Mouse (Mus musculus): ENCODE results near the gene Vrk2. TPM values are rescaled to one million over a fixed set of nuclear protein-coding genes. Genes with fewer than 3 reads are reported as not detected.

Gene Vrk2
- polyA plus RNA-seq, 1 experiment from 2014 or later, result 18.3 TPM

DNA sequence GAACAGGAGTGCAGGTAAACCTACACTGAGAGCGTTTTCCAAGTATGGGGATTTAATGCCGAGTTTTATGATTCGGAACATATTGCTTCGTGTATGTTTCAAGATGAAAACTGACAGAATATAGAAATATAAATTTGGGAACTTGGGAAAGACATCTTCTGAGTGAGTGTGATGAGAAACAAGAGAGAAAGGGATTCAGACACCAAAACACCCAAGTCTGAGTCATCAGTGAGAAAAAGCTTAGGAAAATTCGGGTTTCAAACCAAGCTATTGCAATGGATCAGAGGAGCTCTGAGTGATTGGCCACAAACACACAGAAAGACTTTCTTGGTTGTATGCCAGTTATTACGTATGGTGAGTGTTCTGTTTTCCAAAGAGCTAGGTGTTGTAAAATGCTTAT, 4.0 kb upstream of the Vrk2 start:
- ATAC-seq (replicated peaks; ENCODE audit: low FRiP score), result no peak
- Histone ChIP-seq H3K27me3 (no peaks in the 10 kb centered on the region), H3K9me3 (replicated peaks) (no peaks in the 10 kb centered on the region), H3K4me2 (no peak overlapping the region), H3K9ac (no peak overlapping the region), H3K36me3 (no peaks in the 10 kb centered on the region), H3K4me3 (replicated peaks) (no peak overlapping the region), H3K4me1 (0 out of 2 replicates have a peak, but pooled peaks cover 4% of the 10 kb centered on the region), H3K27ac (no peak overlapping the region)
- WGBS, result 73% methylated on average over 6 of the region's 6 CpGs

DNA sequence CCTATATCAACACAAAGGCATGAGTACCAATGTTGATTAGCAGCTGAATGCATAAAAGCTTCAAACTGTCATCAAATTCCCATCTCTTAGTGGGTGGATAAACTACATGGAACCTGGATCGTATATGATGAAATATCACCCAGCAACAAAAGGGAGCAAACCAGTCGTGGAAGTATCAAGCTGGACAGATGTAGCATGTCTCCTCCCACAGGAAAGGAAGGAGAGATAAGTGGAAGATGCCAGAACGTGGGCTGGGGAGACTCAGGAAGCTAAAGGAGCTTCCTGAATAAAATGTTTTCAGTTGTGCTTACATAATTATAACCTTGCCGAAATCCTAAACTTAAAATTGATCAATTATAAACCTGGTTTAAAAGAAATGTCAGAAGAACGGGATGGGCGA, 3.3 kb upstream of the Vrk2 start:
- no peak overlapping the region for H3K4me2 ChIP-seq
- no peak for ATAC-seq (replicated peaks; ENCODE audit: low FRiP score)

DNA sequence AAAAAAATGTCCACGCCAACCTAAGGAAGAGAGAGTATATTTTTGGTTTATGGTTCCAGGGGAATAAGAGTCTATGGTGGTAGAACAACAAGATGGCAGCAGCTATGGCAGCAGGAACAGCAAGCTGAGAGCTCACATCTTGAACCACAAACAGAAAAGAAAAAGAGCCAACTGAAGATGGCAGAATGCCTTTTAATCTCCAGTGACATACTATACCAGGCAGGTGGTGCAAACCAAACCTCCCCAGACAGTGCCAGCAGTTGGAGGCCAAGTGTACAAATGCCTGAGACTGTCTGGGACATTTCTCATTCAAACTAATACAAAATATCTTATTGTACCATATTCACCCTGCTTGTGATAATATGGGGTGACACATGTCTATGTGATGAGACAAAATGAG, 2.4 kb upstream of the Vrk2 start:
- H3K4me3 ChIP-seq (replicated peaks), result no peak overlapping the region
- peaks cover 10% of the 10 kb centered on the region; the same call in 1 of the 2 replicates for H3K4me1 ChIP-seq
- no peak overlapping the region for H3K9ac ChIP-seq
- H3K9me3 ChIP-seq (replicated peaks), result no peaks in the 10 kb centered on the region
- 95% methylated on average over 1 of the region's 1 CpGs for WGBS
- no peak overlapping the region for H3K27ac ChIP-seq
- ATAC-seq (replicated peaks; ENCODE audit: low FRiP score), result no peak
- H3K27me3 ChIP-seq, result no peaks in the 10 kb centered on the region
- no peak overlapping the region for H3K4me2 ChIP-seq
- H3K36me3 ChIP-seq, result no peaks in the 10 kb centered on the region

More for the DNA sequence above, 3.3 kb upstream of the Vrk2 start:
- peaks cover 10% of the 10 kb centered on the region; the same call in 1 of the 2 replicates for H3K4me1 ChIP-seq
- no peak overlapping the region for H3K4me3 ChIP-seq (replicated peaks)
- no peaks in the 10 kb centered on the region for H3K9me3 ChIP-seq (replicated peaks)
- no peaks in the 10 kb centered on the region for H3K27me3 ChIP-seq
- H3K9ac ChIP-seq, result no peak overlapping the region
- 63% methylated on average over 6 of the region's 6 CpGs for WGBS
- no peaks in the 10 kb centered on the region for H3K36me3 ChIP-seq
- no peak overlapping the region for H3K27ac ChIP-seq

DNA sequence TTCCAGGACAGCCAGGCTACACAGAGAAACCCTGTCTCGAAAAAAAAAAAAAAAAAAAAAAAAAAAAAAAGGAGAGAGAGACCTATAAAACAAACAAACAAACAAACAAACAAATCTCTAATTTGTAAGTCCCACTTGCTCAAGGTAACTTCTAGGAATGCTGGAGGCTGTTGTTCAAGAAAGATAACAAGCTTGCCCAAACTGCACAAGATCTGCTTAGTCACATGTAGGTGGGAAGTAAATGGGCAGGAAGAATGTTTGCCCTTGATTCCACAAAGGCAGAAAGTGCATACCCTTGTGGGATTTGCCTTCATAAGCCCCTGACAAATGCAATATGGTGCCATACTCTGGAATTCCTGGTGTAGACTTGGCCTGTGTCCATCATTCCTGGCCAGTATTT, 688 bp upstream of the Vrk2 start:
- H3K4me3 ChIP-seq (replicated peaks), result no peak overlapping the region
- no peak overlapping the region for H3K4me2 ChIP-seq
- no peak for ATAC-seq (replicated peaks; ENCODE audit: low FRiP score)
- peaks cover 10% of the 10 kb centered on the region; the same call in 1 of the 2 replicates for H3K4me1 ChIP-seq
- H3K36me3 ChIP-seq, result 0 out of 2 replicates have a peak, but pooled peaks cover 5% of the 10 kb centered on the region
- no peak overlapping the region for H3K9ac ChIP-seq
- no peaks in the 10 kb centered on the region for H3K9me3 ChIP-seq (replicated peaks)
- no peaks in the 10 kb centered on the region for H3K27me3 ChIP-seq
- H3K27ac ChIP-seq, result no peak overlapping the region
- 89% methylated on average over 1 of the region's 1 CpGs for WGBS

DNA sequence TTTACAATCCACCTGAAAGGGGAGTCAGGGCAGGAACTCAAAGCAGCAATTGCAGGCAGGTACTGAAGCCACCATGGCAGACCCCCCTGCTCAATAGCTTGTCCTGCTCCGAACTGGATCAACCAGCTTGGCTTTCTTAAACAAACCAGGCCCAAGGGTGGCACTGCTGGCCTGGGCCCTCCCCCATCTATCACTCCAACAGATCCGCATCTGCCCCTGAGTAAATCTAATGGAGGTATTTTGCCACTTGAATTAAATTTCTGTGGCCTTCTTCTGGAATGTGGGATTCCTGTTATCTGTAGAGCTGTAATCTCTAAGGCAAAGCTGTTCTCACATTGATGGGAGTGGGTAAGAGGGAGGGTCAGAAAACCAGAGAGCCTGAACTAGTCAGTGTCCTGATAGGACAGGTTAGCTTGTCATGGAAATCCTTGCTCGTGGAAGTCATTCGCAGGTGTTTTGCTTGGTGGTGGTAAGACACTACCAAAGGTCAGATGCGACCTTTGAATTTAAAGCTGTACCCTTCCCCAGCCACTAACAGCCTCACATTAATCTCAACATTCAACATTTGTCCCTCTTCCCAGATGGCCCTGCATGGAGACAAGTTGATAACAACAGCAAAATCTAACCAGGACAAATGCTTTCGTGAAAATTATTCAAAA, 1.3 kb downstream of the Vrk2 start:
- Histone ChIP-seq H3K4me2 (peak overlapping the region; percentile 63), H3K9me3 (replicated peaks) (no peaks in the 10 kb centered on the region), H3K36me3 (0 out of 2 replicates have a peak, but pooled peaks cover 7% of the 10 kb centered on the region), H3K9ac (peak overlapping the region; percentile 55; the same call in 1 of the 2 replicates), H3K27me3 (no peaks in the 10 kb centered on the region), H3K27ac (peak overlapping the region; percentile 70; the same call in 1 of the 2 replicates), H3K4me3 (replicated peaks) (peak overlapping the region; percentile 57), H3K4me1 (peaks cover 10% of the 10 kb centered on the region; the same call in 1 of the 2 replicates)
- WGBS, result 29% methylated on average over 6 of the region's 6 CpGs
- no peak for ATAC-seq (replicated peaks; ENCODE audit: low FRiP score)

DNA sequence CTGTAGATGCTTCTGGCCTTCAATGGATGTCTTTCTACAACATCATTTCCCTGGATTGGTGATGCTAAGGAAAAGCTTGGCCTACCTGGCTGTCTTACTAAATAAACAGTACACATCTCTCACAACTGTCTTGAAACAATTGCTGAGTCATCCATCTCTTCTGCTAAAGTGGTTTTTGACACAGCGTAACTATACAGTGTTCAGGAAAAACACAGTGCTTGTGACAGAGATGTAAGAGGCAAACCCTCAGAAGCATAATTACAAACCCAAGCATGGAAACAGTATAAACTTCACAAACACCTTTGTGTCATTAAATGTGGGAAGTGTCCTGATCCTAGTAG, 6.6 kb downstream of the Vrk2 start:
- H3K4me1 ChIP-seq, result peaks cover 3% of the 10 kb centered on the region; the same call in 1 of the 2 replicates
- 0 out of 2 replicates have a peak, but pooled peaks cover 7% of the 10 kb centered on the region for H3K36me3 ChIP-seq
- no peaks in the 10 kb centered on the region for H3K27me3 ChIP-seq
- no peak overlapping the region for H3K4me2 ChIP-seq
- no peak overlapping the region for H3K9ac ChIP-seq
- H3K27ac ChIP-seq, result no peak overlapping the region
- ATAC-seq (replicated peaks; ENCODE audit: low FRiP score), result no peak
- H3K4me3 ChIP-seq (replicated peaks), result no peak overlapping the region
- H3K9me3 ChIP-seq (replicated peaks), result no peaks in the 10 kb centered on the region
- 88% methylated on average over 1 of the region's 1 CpGs for WGBS

DNA sequence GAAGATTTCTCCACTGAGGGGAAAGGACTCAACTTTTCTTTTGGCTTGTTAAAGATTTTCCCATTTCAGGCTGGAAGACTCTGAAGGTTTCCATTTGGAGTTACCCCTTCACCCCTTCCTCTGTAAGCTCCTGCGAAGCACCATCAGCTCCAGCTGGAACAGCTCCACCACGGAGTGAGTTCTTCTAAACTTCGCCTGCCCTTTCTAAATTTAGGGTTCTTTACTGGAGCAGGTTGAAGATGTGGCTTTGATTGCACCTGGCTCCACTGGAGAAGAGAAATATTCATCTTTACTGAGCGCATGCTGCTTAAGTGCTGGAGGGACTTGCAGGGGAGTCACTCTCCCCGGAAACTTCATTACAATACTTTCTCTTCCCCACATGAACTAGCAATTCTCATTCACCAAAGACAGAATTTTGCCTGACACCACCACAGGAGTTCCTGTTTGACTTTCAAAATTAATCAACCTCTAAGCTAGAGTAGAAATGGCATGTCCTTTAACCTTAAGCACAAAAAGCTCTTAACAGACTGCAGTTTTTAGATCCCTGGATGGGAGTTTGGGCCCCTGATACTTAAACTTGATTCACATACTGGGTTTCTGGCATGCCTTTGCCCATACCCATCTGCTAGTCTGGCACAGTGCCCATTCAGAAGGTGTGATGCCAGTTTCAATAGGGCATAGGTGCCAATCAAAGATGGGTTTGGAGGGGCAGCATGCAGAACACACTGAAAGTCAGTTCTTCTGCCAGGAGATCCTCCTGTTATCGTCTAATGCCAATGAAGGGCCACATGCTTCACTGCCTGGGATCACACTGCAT, 7.2 kb downstream of the Vrk2 start:
- H3K36me3 ChIP-seq, result 0 out of 2 replicates have a peak, but pooled peaks cover 7% of the 10 kb centered on the region
- H3K4me3 ChIP-seq (replicated peaks), result no peak overlapping the region
- no peak for ATAC-seq (replicated peaks; ENCODE audit: low FRiP score)
- peaks cover 3% of the 10 kb centered on the region; the same call in 1 of the 2 replicates for H3K4me1 ChIP-seq
- no peaks in the 10 kb centered on the region for H3K9me3 ChIP-seq (replicated peaks)
- no peaks in the 10 kb centered on the region for H3K27me3 ChIP-seq
- H3K4me2 ChIP-seq, result no peak overlapping the region
- no peak overlapping the region for H3K9ac ChIP-seq
- WGBS, result 64% methylated on average over 6 of the region's 6 CpGs
- no peak overlapping the region for H3K27ac ChIP-seq

DNA sequence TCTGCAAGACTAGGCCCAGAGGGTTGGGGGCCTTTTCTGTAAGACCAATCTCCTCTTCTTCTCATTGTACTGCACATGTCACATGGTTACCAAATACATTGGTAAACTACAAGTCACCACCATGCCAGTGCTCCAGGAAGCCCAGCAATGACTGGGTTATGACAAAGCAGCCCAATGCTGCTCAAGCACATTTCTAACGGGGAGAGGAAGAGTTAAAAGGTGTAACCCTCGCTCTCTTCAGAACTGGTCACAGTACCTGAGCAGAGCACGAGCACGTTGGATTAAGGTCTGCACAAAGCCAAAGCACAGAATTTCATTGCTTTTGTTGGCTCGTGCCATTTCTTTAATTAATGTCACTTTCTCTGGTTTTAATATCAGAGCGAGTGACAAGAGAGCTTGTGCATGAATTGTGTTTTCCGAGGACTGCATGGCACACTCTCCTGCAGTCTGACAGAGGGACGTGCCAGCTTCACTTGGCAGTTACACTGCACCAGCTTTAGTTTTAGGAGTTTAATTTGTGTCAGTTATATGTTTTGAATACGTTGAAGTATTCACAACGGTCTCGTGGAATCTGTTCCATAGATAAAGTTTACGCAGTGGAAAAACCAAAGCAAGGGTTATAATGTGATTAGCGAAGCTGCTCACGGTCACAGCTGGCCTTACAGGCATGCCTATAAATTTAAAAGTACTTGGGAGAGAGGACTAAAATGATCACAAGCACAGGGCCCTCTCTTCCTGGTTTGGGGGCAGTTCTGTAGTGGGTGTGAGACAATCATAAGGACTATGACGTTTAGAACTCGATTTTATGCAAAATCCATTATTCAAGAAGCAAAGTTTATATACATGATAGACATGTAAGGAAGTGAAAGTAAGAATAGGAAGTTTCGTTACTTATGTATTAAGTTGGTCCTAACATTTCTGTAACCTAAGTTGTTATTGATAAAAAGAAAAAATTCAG, 8.1 kb downstream of the Vrk2 start:
- Histone ChIP-seq H3K9me3 (replicated peaks) (no peaks in the 10 kb centered on the region), H3K27me3 (no peaks in the 10 kb centered on the region), H3K4me2 (no peak overlapping the region), H3K36me3 (0 out of 2 replicates have a peak, but pooled peaks cover 4% of the 10 kb centered on the region), H3K27ac (no peak overlapping the region), H3K4me3 (replicated peaks) (no peak overlapping the region), H3K9ac (no peak overlapping the region), H3K4me1 (peaks cover 3% of the 10 kb centered on the region; the same call in 1 of the 2 replicates)
- WGBS, result 58% methylated on average over 17 of the region's 17 CpGs
- ATAC-seq (replicated peaks; ENCODE audit: low FRiP score), result no peak

DNA sequence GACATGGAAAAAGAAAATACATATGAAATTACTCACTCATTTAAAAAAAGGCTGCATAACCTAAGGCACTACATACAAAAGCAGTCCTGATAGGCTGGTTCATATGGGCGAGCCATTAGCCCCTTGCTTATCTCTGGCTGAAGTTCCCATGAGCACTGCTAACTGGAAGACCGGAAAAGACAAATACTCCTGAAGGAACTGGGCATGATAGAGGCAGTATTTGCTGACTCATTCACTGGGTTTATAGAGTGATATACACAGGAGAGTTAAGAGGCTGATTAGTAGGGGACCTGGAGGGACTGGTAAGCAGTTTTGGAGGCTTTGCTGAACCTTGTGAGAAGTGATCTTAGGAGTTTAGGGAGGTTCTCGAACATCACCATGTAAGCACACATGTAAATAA, 42.2 kb downstream of the Vrk2 start:
- Histone ChIP-seq H3K9me3 (replicated peaks) (no peaks in the 10 kb centered on the region), H3K4me2 (no peak overlapping the region), H3K36me3 (peaks cover 6% of the 10 kb centered on the region; the same call in 1 of the 2 replicates), H3K4me1 (no peaks in the 10 kb centered on the region), H3K27me3 (no peaks in the 10 kb centered on the region), H3K9ac (no peak overlapping the region), H3K27ac (no peak overlapping the region), H3K4me3 (replicated peaks) (no peak overlapping the region)
- WGBS, result 91% methylated on average over 3 of the region's 3 CpGs
- ATAC-seq (replicated peaks; ENCODE audit: low FRiP score), result no peak

DNA sequence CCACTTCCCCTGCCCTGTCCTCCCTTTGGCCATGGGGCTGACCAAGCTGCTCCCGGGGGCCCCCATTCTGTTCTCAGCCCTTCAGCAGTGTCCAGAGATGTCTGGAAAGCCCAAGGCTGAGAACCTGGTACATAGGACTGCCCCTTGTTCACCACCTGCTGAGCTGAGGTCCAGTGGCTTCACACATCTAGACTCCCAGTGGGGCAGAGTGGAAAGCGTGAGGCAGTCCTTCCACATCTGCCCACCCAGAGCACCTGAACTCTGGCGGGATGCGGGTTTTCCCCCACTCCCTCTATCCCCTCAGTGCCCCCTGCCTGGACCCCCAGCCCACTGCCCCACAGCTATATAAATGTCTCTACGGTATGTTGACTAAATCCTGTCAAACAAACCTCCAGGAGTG, 56.0 kb downstream of the Vrk2 start:
- ATAC-seq (replicated peaks; ENCODE audit: low FRiP score), result no peak
- Histone ChIP-seq H3K9ac (no peak overlapping the region), H3K4me3 (replicated peaks) (no peak overlapping the region), H3K27me3 (no peaks in the 10 kb centered on the region), H3K27ac (no peak overlapping the region), H3K36me3 (no peaks in the 10 kb centered on the region), H3K4me1 (no peaks in the 10 kb centered on the region), H3K4me2 (no peak overlapping the region), H3K9me3 (replicated peaks) (no peaks in the 10 kb centered on the region)
- WGBS, result 90% methylated on average over 5 of the region's 5 CpGs

DNA sequence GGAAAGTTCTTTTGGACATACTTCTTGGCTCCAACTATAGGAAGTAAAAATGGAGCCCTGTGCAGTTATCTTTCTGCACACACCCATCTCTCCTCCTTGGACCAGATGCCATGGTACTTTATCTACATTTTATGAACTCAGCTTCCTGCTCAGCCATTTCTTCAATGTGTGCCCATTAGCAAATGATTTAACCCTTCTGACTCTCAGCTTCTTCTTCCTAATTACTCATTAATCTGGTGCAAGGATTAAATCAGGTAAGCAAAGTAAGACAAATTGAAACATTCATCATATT, 60.0 kb downstream of the Vrk2 start:
- no peak overlapping the region for H3K4me2 ChIP-seq
- H3K36me3 ChIP-seq, result no peaks in the 10 kb centered on the region
- H3K9ac ChIP-seq, result no peak overlapping the region
- H3K9me3 ChIP-seq (replicated peaks), result no peaks in the 10 kb centered on the region
- H3K4me1 ChIP-seq, result no peaks in the 10 kb centered on the region
- H3K27ac ChIP-seq, result no peak overlapping the region
- no peak for ATAC-seq (replicated peaks; ENCODE audit: low FRiP score)
- H3K4me3 ChIP-seq (replicated peaks), result no peak overlapping the region
- no peaks in the 10 kb centered on the region for H3K27me3 ChIP-seq
